ENCODE assay signal across 26 mouse cellular contexts in the genomic region with DNA sequence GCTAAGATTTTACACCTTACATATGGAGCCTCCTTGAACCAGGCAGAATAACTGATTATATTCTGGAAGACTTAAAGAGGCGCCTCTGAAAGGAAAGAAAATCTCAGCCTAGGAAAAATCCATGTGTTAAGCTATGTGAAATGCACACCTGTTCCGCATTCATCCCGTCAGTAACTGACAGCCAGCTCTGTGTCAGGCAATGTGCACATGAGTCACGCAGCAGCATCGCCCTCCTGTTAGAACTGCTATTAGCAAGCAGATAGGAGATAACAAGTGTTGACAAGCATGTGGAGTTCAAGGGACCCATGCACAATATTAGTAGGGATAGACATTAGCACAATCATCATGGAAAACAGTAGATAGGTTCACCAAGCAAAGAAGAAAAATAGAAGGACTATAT.
DNase-seq lines count a peak whose midpoint lies in the region; ATAC-seq and TF ChIP-seq lines count a peak whose summit lies in the region.
"Had no signal": no experiment of that assay in that cellular context is flagged by ENCODE, and none has a peak within 500 bp of the region (broad histone marks: within the 10 kb centered on the region; RNA-seq: fewer than 3 reads in every experiment).

No protein-coding gene starts in this region.

- no peak for DNase-seq in cerebellum, postnatal 36 days
- DNase-seq: adrenal gland, adult 2 months; adrenal gland, postnatal 14 days; B cell, adult 2 months; cerebellum, adult 11-12 months; cerebellum, adult 8-10 months; cerebellum, postnatal 10 days; gastrocnemius, postnatal 10 days; gastrocnemius, postnatal 36 days; heart, adult 2 months; heart, postnatal 10 days; heart, postnatal 36 days had no signal

- H3K4me1 ChIP-seq in heart, embryonic 16.5 days (ENCODE audit: control insufficient read depth, insufficient read depth, low read length), result peaks cover 14% of the 10 kb centered on the region
- H3K4me1 ChIP-seq in heart, embryonic 12.5 days (replicated peaks), result peaks cover 13% of the 10 kb centered on the region
- H3K4me1 ChIP-seq in megakaryocyte, embryonic 14.5 days, result no peaks in the 10 kb centered on the region
- H3K4me1 ChIP-seq: embryonic facial prominence, embryonic 12.5 days; hindbrain, embryonic 10.5 days had no signal

- H3K9ac ChIP-seq in heart, embryonic 16.5 days (ENCODE audit: low read length), result no peak overlapping the region
- no peak overlapping the region for H3K9ac ChIP-seq in heart, embryonic 12.5 days
- H3K9ac ChIP-seq: embryonic facial prominence, embryonic 12.5 days; forebrain, embryonic 13.5 days; hindbrain, embryonic 14.5 days had no signal

- no peak for TF ChIP-seq POLR2A in myocyte (IDR thresholded peaks at IDR 0.05; ENCODE audit: insufficient read length, low read depth)

- H3ac ChIP-seq in myocyte (ENCODE audit: control insufficient read depth, insufficient read length), result no peak overlapping the region

- no peaks in the 10 kb centered on the region for H3K9me3 ChIP-seq in heart, embryonic 16.5 days (replicated peaks; ENCODE audit: control insufficient read depth, low read length)
- no peaks in the 10 kb centered on the region for H3K9me3 ChIP-seq in heart, embryonic 12.5 days (replicated peaks)
- H3K9me3 ChIP-seq in megakaryocyte, embryonic 14.5 days, result peaks cover 8% of the 10 kb centered on the region
- H3K9me3 ChIP-seq: embryonic facial prominence, embryonic 12.5 days; forebrain, embryonic 13.5 days; heart, embryonic 10.5 days; hindbrain, embryonic 10.5 days had no signal

- H3K4me3 ChIP-seq in heart, embryonic 16.5 days (ENCODE audit: low read length), result no peak overlapping the region
- no peak overlapping the region for H3K4me3 ChIP-seq in heart, embryonic 12.5 days
- H3K4me3 ChIP-seq in megakaryocyte, embryonic 14.5 days (replicated peaks), result peak overlapping the region; percentile 42
- no peak overlapping the region for H3K4me3 ChIP-seq in myocyte
- H3K4me3 ChIP-seq: embryonic facial prominence, embryonic 12.5 days; erythroblast, embryonic 14.5 days; forebrain, embryonic 13.5 days; heart, adult 2 months; heart, embryonic 10.5 days; hindbrain, embryonic 10.5 days had no signal

- H3K36me3 ChIP-seq in heart, embryonic 16.5 days (ENCODE audit: control insufficient read depth, insufficient read depth), result no peaks in the 10 kb centered on the region
- no peaks in the 10 kb centered on the region for H3K36me3 ChIP-seq in heart, embryonic 12.5 days
- no peaks in the 10 kb centered on the region for H3K36me3 ChIP-seq in megakaryocyte, embryonic 14.5 days (replicated peaks; ENCODE audit: low read length)
- H3K36me3 ChIP-seq in myocyte (ENCODE audit: control insufficient read depth, insufficient read depth), result no peaks in the 10 kb centered on the region
- H3K36me3 ChIP-seq: embryonic facial prominence, embryonic 12.5 days; heart, embryonic 10.5 days; hindbrain, embryonic 10.5 days had no signal

- H3K4me2 ChIP-seq in heart, embryonic 16.5 days (ENCODE audit: low read depth, low read length), result no peak overlapping the region
- H3K4me2 ChIP-seq in heart, embryonic 12.5 days, result no peak overlapping the region
- peak overlapping the region; percentile 26 for H3K4me2 ChIP-seq in myocyte (ENCODE audit: low read depth)
- H3K4me2 ChIP-seq: embryonic facial prominence, embryonic 12.5 days; forebrain, embryonic 13.5 days; hindbrain, embryonic 14.5 days had no signal

- H3K27me3 ChIP-seq in heart, embryonic 16.5 days (ENCODE audit: control insufficient read depth, insufficient read depth, low read length), result no peaks in the 10 kb centered on the region
- H3K27me3 ChIP-seq in heart, embryonic 12.5 days (replicated peaks), result no peaks in the 10 kb centered on the region
- H3K27me3 ChIP-seq in megakaryocyte, embryonic 14.5 days (replicated peaks), result no peaks in the 10 kb centered on the region
- no peaks in the 10 kb centered on the region for H3K27me3 ChIP-seq in myocyte (ENCODE audit: control insufficient read depth, insufficient read depth, insufficient read length)
- H3K27me3 ChIP-seq: embryonic facial prominence, embryonic 12.5 days; forebrain, embryonic 13.5 days had no signal

- no peak overlapping the region for H3K27ac ChIP-seq in heart, embryonic 16.5 days (ENCODE audit: low read length)
- no peak overlapping the region for H3K27ac ChIP-seq in heart, embryonic 12.5 days (ENCODE audit: poor library complexity, severe bottlenecking)
- H3K27ac ChIP-seq: embryonic facial prominence, embryonic 12.5 days; forebrain, embryonic 13.5 days; heart, adult 2 months; heart, embryonic 10.5 days; hindbrain, embryonic 10.5 days; hindbrain, embryonic 14.5 days had no signal

- ATAC-seq in heart, embryonic 16.5 days (replicated peaks; ENCODE audit: extremely low read depth, insufficient read depth, low FRiP score), result 0 out of 2 replicates have a peak, but pooled peaks have one; percentile 55
- no peak for ATAC-seq in heart, embryonic 12.5 days (ENCODE audit: insufficient number of reproducible peaks, low FRiP score)
- ATAC-seq in megakaryocyte, adult 5-6 weeks (ENCODE audit: poor library complexity, severe bottlenecking), result no peak
- ATAC-seq: CD4-positive, CD25-positive, alpha-beta regulatory T cell, adult 4 months; forebrain, embryonic 13.5 days; forebrain, embryonic 16.5 days; intestine, postnatal 0 days had no signal

- H3K79me2 ChIP-seq in myocyte (ENCODE audit: control insufficient read depth, insufficient read depth), result peaks cover 4% of the 10 kb centered on the region

- WGBS in heart, embryonic 16.5 days, result 42% methylated on average over 5 of the region's 5 CpGs
- 29% methylated on average over 5 of the region's 5 CpGs for WGBS in heart, embryonic 12.5 days

TF ChIP-seq in myocyte, 11 proteins besides CTCF, POLR2A, EP300 and RAD21:
- TF ChIP-seq TCF3 (IDR thresholded peaks at IDR 0.05; ENCODE audit: insufficient read length, low read depth), result peak; percentile 65
- TF ChIP-seq USF1 (IDR thresholded peaks at IDR 0.05; ENCODE audit: low read depth), result no peak
- peak in 2 of 3 experiments; percentile 73 to 89 for TF ChIP-seq MYOG (IDR thresholded peaks at IDR 0.05; ENCODE audit: control insufficient read depth in 1 of 3, insufficient read depth in 1 of 3, insufficient read length in 2 of 3, low read depth in 2 of 3)
- TF ChIP-seq MYOD1 (IDR thresholded peaks at IDR 0.05; ENCODE audit: control insufficient read depth in 1 of 3, insufficient read length in 2 of 3, low read depth in 2 of 3), result peak; percentile 79 to 99 (median 98)
- TF ChIP-seq TCF12 (IDR thresholded peaks at IDR 0.05; ENCODE audit: insufficient read depth, poor library complexity, severe bottlenecking), result peak; percentile 45
